Mouse (Mus musculus) erythroblast, embryonic 14.5 days (primary cell): ENCODE measurements around the gene Prkcg.

Experiments used
- GATA1 ChIP-seq: IDR thresholded peaks from 2 replicates; pipeline ENCODE4 v1.6.1; 2012; ENCODE audit warnings: low read length, inconsistent platforms, mixed read lengths
- TAL1 ChIP-seq: IDR thresholded peaks from 3 replicates; pipeline ENCODE4 v1.6.1; 2012; ENCODE audit warnings: low read length, inconsistent platforms, mixed read lengths

- TF ChIP-seq TAL1 (no peak), GATA1 (no peak)
Measured at GRCm38 (mm10) chr7:3365547-3366279, 76.7 kb downstream of the Prkcg start.
